Mouse (Mus musculus) liver, adult 2 months (tissue): ENCODE data around the gene Xpc. TPM values are rescaled to one million over a fixed set of nuclear protein-coding genes. Genes with fewer than 3 reads are reported as not detected.
"Not testable (repeated sequence)": the region's sequence is repeated elsewhere in the genome, so short reads cannot be mapped to it uniquely, and the experiment has no call there.

Experiments
- DNase-seq: peaks from one replicate; pipeline ENCODE4 v3.0.0-alpha.2; 2011; ENCODE audit warnings: low read depth, low spot score; ENCODE audit errors: extremely low read depth
- H3K27ac ChIP-seq: fragments of 200-500 bp; replicated peaks from 2 replicates; pipeline ENCODE4 v1.5.1; 2012; ENCODE audit warnings: low read depth, mild to moderate bottlenecking, control low read depth, inconsistent platforms, low read length; ENCODE audit not compliant: insufficient read depth
- H3K27me3 ChIP-seq: fragments of 200-500 bp; 2 replicates; pipeline ENCODE4 v1.6.1; 2012; ENCODE audit warnings: mild to moderate bottlenecking, moderate library complexity, low read length, inconsistent platforms; ENCODE audit not compliant: control insufficient read depth, insufficient read depth
- H3K36me3 ChIP-seq: fragments of 200-500 bp; 2 replicates; pipeline ENCODE4 v1.6.1; 2012; ENCODE audit warnings: low read length, inconsistent platforms; ENCODE audit not compliant: control insufficient read depth, insufficient read depth
- H3K4me1 ChIP-seq: fragments of 200-500 bp; 2 replicates; pipeline ENCODE4 v1.6.1; 2011; ENCODE audit warnings: low read length; ENCODE audit not compliant: control insufficient read depth, insufficient read depth
- H3K4me3 ChIP-seq: fragments of 200-500 bp; 2 replicates; pipeline ENCODE4 v1.5.1; 2011; ENCODE audit warnings: low read depth, mild to moderate bottlenecking, control low read depth, low read length, moderate library complexity; ENCODE audit not compliant: insufficient read depth
- H3K79me2 ChIP-seq: fragments of 200-500 bp; 2 replicates; pipeline ENCODE4 v1.6.1; 2012; ENCODE audit warnings: inconsistent platforms, mild to moderate bottlenecking, low read length, moderate library complexity; ENCODE audit not compliant: control insufficient read depth, insufficient read depth
- H3K9ac ChIP-seq: fragments of 200-500 bp; 2 replicates; pipeline ENCODE4 v1.6.1; 2012; ENCODE audit warnings: low read depth, mild to moderate bottlenecking, control low read depth, inconsistent platforms, low read length
- CTCF ChIP-seq: fragments of 200-500 bp; IDR thresholded peaks from 2 replicates; pipeline ENCODE4 v1.5.1; 2011; ENCODE audit warnings: low read depth, low read length, control low read depth
- POLR2A ChIP-seq: fragments of 200-500 bp; IDR thresholded peaks from 2 replicates; pipeline ENCODE4 v1.6.1; 2011; ENCODE audit warnings: low read length, control low read depth; ENCODE audit not compliant: insufficient read depth; ENCODE audit errors: extremely low read depth
- WGBS: fragments of 180-500 bp; shearing (Covaris S2); methylation state at CpG from one replicate; pipeline ENCODE4 v1.1.7; 2018; 5-methylcytosine and 5-hydroxymethylcytosine counted together
- polyA plus RNA-seq: library from polyadenylated mRNA; depleted of rRNA; stranded (reverse); fragments of >200 nt; gene quantifications from 2 replicates; pipeline ENCODE4 v1.2.3, GENCODE M21; 2012
- total RNA-seq: library from RNA; depleted of rRNA; stranded (reverse); fragments of >200 nt; gene quantifications from 2 replicates; pipeline ENCODE4 v1.2.3, GENCODE M21; 2014

Gene Xpc
- total and polyA plus RNA-seq, 2 experiments = 5.6 to 12.4 TPM

- WGBS = under 1% methylated on average over 27 of the region's 27 CpGs
- DNase-seq = peak; percentile 49
- peak overlapping the region; percentile 18 for H3K27ac ChIP-seq
Measured at GRCm38 (mm10) chr6:91473805-91474440, 41.8 kb downstream of the Xpc start.

GRCm38 (mm10) chr6:91472868-91473804 is 42.6 kb downstream of the Xpc start, which contains the start of the genes Chchd4 and Tmem43:
Gene Chchd4 (minus strand): TSS chr6:91473546.
Gene Tmem43 (plus strand): TSS chr6:91473703.
- Histone ChIP-seq H3K9ac (peak within 1 kb of the TSS; percentile 86), H3K27me3 (no peaks in the 10 kb centered on the region), H3K4me3 (peak within 1 kb of the TSS; percentile 79), H3K4me1 (peaks cover 7% of the 10 kb centered on the region), H3K27ac (peak within 1 kb of the TSS; percentile 79), H3K79me2 (peaks cover 4% of the 10 kb centered on the region; the same call in 1 of the 2 replicates), H3K36me3 (no peaks in the 10 kb centered on the region)
- under 1% methylated on average over 74 of the region's 74 CpGs for WGBS
- no peak for TF ChIP-seq CTCF
- peak; percentile 50; the same call in 1 of the 2 replicates for TF ChIP-seq POLR2A
- peak; percentile 100 for DNase-seq

More at GRCm38 (mm10) chr6:91473805-91474440, 41.8 kb downstream of the Xpc start:
- Histone ChIP-seq H3K4me1 (peaks cover 7% of the 10 kb centered on the region), H3K79me2 (peaks cover 4% of the 10 kb centered on the region; the same call in 1 of the 2 replicates), H3K36me3 (peaks cover 2% of the 10 kb centered on the region; the same call in 1 of the 2 replicates), H3K27me3 (no peaks in the 10 kb centered on the region), H3K9ac (peak overlapping the region; percentile 66), H3K4me3 (peak overlapping the region; percentile 69)
- TF ChIP-seq CTCF = no peak
- TF ChIP-seq POLR2A = peak; percentile 48; the same call in 1 of the 2 replicates

GRCm38 (mm10) chr6:91472319-91472718 is 43.4 kb downstream of the Xpc start:
- H3K36me3 ChIP-seq = peaks cover 2% of the 10 kb centered on the region; the same call in 1 of the 2 replicates
- peak overlapping the region; percentile 79 for H3K4me3 ChIP-seq
- TF ChIP-seq CTCF (no peak), POLR2A (no peak)
- no peaks in the 10 kb centered on the region for H3K27me3 ChIP-seq
- peak overlapping the region; percentile 79; the same call in 1 of the 2 replicates for H3K27ac ChIP-seq
- H3K4me1 ChIP-seq = peaks cover 7% of the 10 kb centered on the region
- peaks cover 4% of the 10 kb centered on the region; the same call in 1 of the 2 replicates for H3K79me2 ChIP-seq
- DNase-seq = no peak
- 55% methylated on average over 6 of the region's 6 CpGs for WGBS
- peak overlapping the region; percentile 86 for H3K9ac ChIP-seq

- H3K36me3 ChIP-seq, DNase-seq, H3K27me3 ChIP-seq, H3K4me3 ChIP-seq, H3K27ac ChIP-seq, H3K79me2 ChIP-seq, H3K9ac ChIP-seq, H3K4me1 ChIP-seq: not testable (repeated sequence)
- WGBS = 97% methylated on average over 3 of the region's 3 CpGs
Measured at GRCm38 (mm10) chr6:91471427-91471826, 44.3 kb downstream of the Xpc start.

- H3K36me3 ChIP-seq = peaks cover 12% of the 10 kb centered on the region
- no peak overlapping the region for H3K4me3 ChIP-seq
- H3K27me3 ChIP-seq = no peaks in the 10 kb centered on the region
- TF ChIP-seq CTCF (no peak), POLR2A (no peak)
- H3K79me2 ChIP-seq = peaks cover 4% of the 10 kb centered on the region; the same call in 1 of the 2 replicates
- no peak overlapping the region for H3K27ac ChIP-seq
- no peak for DNase-seq
- peaks cover 7% of the 10 kb centered on the region for H3K4me1 ChIP-seq
- H3K9ac ChIP-seq = no peak overlapping the region
- WGBS = 89% methylated on average over 2 of the region's 2 CpGs
Measured at GRCm38 (mm10) chr6:91470712-91471111, 45.0 kb downstream of the Xpc start.
